Mouse (Mus musculus): ENCODE results near the gene Btn1a1.

Gene Btn1a1

DNA sequence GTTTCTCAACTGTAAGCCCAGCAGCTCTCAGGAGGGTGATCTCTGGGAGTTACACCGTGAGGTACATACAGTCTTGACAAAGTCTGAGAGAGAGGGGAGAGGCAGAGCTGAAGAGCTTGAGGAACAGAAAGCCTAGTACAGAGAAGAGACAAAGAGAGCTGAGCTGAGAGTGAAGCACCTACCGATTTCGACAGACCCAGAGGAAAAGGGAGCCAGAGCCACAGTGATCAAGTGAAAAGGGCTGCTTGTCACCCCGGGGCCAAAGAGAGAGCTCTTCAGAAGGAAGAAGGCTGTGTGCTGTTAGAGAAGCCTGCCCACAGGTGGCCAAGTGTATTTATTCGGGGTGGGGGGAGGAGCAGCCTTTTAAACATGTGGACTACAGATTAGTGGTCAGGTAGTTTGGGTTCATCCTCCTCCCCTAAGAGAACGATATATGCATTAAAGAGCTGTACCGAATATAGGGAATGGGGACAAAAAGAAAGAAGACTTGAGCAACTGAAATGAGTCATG lies at the start of gene Btn1a1:
TSS of gene Btn1a1 (minus strand) at position 302 of the 510 bp plus-strand sequence.
- DNase-seq (ENCODE audit: low spot score), result no peak

DNA sequence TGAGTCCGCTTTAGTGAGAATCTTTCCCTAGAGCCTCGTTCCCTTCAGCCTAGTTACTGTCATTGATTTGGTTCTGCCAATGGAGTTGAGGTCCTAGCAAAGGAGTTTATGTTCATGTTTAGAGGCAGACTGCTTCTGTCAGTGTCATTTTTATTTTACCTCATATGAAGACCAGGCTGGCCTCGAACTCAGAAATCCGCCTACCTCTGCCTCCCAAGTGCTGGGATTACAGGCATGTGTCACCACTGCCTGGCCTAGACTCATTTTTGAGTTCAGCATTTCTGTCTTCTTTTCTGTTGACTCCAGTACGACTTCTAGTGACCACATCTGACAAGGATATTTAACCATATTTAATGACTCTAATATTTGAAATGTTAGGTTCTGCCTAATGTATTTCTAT lies 49.6 kb upstream of the Btn1a1 start:
- no peak for DNase-seq (ENCODE audit: low spot score)

DNA sequence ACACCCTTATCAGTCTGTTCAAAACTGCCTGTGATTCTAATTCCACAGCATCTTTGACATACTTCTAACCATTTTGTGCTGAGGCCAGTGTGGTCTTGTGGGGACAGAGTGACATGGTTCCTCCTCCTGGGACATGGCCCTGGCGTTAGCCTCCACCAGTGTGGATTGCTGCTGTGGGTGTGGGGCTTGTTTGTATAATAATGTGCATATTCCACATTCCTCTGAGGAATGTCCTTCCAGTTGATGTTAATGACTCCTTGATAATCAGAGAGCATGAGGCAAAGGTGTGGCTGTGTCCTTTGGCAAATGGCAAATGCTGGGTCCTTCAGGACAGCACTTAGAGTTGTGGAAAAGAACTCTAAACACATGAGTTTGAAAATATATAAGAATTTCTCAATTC lies 47.8 kb upstream of the Btn1a1 start:
- no peak for DNase-seq (ENCODE audit: low spot score)

GRCm38 (mm10) chr13:23510127-23510526 lies 44.4 kb upstream of the Btn1a1 start:
- DNase-seq (ENCODE audit: low spot score), result no peak

- DNase-seq (ENCODE audit: low spot score), result no peak
Measured at GRCm38 (mm10) chr13:23506819-23507515, 41.3 kb upstream of the Btn1a1 start.

DNA sequence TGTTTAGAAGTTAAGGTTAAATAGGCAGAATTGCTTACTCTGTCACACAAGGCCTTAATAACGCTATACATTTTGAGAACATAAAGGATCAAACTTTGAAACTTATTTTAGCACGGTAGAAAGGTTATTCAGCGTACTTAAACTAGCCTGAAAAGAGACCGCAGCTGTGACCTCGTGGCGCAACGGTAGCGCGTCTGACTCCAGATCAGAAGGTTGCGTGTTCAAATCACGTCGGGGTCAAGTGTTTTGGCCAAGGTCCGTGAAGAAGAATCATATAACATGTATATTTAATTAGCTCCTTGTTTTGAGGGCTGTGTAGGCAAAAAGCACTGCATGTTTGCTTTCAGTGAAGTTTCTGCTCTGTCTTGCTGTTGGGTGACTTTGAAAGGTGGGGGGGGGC lies 40.6 kb upstream of the Btn1a1 start:
- DNase-seq (ENCODE audit: low spot score), result no peak

GRCm38 (mm10) chr13:23505662-23506345 lies 40.1 kb upstream of the Btn1a1 start:
- DNase-seq (ENCODE audit: low spot score), result no peak

GRCm38 (mm10) chr13:23503797-23504196 lies 38.1 kb upstream of the Btn1a1 start:
- peak; percentile 35 for DNase-seq (ENCODE audit: low spot score)

DNA sequence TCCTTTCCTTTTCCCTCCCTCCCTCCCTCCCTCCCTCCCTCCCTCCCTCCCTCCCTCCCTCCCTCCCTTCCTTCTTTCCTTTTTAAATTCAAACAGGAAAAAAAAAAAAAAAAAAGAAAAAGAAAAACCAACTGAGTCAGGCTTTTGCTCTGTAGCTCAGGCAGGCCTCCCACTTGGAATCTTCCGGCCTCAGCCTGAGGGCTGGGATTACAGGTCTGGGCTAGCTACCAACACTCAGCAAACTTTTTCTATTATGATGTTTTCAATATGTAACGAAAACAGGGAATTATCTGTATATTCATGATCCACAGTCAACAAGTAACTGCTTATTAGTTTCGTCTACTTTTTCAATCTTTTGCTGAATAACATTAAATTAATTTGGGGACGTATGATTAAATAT lies 37.2 kb upstream of the Btn1a1 start:
- no peak for DNase-seq (ENCODE audit: low spot score)

DNA sequence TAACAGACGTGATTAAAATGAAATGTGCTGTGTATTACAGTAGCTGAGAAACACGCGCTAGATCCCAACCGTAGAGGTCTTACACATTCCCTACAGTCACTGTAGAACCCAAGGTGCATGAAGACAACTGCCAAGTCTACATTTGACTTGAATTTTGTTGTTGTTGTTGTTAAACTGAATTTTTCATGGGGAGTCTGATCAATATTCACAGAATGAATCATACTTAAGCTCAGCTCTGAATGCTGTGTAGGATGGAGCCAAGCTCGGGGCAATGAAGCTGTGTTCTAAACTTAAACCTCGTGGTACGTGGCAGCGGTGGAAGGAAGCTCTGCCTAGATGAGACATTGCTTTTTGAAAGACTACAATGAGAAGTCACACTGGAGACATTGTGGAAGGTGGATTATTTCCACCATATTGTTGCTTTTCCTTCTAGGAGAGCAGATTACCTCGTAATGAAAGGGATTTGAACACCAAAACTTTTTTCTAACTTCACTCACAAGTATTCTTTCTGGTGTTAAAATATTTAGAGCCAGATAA lies 36.4 kb upstream of the Btn1a1 start:
- DNase-seq (ENCODE audit: low spot score), result no peak

GRCm38 (mm10) chr13:23501511-23501910 lies 35.8 kb upstream of the Btn1a1 start:
- no peak for DNase-seq (ENCODE audit: low spot score)

DNA sequence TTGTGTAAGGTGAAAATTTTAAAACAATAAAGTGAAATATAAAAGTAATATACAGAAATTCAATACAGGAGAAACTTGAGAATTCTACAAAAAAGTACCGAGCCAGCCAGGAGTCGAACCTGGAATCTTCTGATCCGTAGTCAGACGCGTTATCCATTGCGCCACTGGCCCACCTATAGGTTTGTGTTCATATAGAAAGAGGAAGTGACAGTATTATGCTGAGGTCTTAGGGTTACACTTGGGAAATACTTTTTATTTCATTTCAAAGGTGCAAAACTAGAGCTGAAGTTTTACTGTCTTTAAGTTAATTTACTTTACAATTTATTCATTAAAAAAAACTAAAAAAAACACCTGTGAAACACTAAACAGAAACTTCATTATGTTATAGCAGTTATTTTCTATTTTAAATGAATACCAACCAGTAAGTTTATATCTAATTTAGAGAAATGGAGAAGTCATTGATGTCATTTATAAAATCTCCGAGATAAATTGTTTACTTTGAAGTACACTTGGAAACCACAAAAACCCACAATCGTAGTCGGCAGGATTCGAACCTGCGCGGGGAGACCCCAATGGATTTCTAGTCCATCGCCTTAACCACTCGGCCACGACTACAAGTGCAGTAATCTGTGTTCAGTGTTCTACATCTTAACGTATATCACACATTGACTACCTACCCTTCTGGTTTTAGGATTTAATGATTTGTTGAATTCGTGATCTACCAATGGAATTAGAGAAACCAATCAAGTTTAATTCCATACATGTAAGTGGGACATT lies 34.9 kb upstream of the Btn1a1 start:
- DNase-seq (ENCODE audit: low spot score), result no peak

DNA sequence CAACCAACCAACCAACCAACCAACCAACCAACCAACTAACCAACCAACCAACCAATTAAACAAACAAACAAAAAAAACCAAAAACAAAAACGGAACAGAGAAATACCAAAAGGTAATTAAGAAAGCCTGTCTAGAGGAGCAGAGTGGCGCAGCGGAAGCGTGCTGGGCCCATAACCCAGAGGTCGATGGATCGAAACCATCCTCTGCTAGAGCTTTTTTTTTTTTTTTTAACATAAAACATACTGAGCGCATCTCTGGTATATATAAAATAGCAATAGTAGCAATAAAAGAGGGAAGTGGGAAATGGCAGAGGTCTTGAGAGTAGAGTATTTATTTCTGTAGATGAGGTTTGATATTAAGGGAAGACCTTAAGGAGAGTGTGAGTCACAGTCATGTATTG lies 34.2 kb upstream of the Btn1a1 start:
- DNase-seq (ENCODE audit: low spot score), result no peak

DNA sequence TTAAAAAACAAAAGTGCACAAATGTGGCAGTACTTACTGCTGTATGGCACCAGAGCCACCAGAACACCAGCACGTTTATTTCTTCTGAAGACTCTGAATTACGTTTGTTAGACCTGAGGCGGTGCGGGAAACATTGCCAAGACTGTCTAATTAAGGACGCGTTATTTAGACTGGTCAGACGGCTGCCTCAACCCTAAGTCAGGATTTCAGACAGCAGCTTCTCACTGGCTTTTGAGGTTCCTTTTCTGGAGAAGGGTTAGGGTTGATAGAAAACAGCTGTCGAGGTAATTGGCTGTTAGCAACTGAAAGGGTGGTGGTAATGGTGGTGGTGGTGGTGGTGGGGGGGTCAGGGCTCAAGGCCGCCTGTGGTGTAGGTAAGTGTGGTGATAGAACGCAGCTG lies 33.0 kb upstream of the Btn1a1 start:
- DNase-seq (ENCODE audit: low spot score), result no peak

DNA sequence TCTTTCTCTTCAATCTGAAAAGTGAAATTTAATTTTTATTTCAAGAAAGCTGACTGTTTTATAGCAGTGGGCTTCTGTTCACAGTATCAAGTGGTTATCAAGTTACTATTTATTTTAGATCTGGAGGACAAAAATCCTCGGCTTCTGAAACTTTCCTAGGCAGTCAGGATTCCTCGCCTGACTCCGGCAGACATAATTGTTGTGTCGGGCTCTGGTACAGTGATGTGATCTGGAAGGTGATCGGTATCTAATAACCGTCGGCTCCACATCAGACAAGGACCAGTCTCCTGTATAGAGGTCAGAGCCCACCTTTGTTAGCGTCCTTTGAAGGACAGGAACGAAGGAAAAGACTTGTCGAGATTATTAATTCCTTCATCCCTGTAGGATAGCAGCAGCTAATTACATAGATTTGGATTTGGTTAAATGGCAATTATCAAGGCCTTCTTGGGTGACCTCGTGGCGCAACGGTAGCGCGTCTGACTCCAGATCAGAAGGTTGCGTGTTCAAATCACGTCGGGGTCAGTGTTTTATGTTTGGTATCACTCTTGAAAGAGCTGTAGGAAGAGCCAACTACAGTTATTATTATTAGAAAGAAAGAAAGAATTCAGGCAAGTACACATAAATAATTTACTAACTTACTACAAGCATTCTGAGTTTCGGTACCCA lies 32.1 kb upstream of the Btn1a1 start:
- DNase-seq (ENCODE audit: low spot score), result no peak

GRCm38 (mm10) chr13:23495526-23495925 lies 29.8 kb upstream of the Btn1a1 start:
- DNase-seq (ENCODE audit: low spot score), result no peak

- no peak for DNase-seq (ENCODE audit: low spot score)
Measured at GRCm38 (mm10) chr13:23491990-23492389, 26.3 kb upstream of the Btn1a1 start.

- no peak for DNase-seq (ENCODE audit: low spot score)
Measured at GRCm38 (mm10) chr13:23491263-23491662, 25.6 kb upstream of the Btn1a1 start.

DNA sequence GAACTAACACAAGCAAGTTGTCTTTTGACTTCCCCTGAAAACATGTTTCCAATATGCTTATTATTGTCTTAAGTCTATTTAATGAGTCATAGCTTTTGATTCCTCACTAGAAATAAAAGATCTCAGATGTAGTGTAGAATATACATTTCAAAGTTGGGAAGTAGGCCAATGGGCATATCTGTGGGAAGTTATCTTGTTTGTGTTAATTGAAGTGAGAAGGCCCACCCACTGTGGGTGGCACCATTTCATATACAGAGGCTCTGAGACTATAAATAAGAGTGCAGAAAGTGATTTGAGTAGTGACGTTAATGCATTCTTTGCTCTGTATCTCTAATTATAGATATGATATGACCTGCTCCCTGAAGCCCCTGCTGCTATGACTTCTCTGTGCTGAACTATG lies 25.2 kb upstream of the Btn1a1 start:
- DNase-seq (ENCODE audit: low spot score), result no peak

DNA sequence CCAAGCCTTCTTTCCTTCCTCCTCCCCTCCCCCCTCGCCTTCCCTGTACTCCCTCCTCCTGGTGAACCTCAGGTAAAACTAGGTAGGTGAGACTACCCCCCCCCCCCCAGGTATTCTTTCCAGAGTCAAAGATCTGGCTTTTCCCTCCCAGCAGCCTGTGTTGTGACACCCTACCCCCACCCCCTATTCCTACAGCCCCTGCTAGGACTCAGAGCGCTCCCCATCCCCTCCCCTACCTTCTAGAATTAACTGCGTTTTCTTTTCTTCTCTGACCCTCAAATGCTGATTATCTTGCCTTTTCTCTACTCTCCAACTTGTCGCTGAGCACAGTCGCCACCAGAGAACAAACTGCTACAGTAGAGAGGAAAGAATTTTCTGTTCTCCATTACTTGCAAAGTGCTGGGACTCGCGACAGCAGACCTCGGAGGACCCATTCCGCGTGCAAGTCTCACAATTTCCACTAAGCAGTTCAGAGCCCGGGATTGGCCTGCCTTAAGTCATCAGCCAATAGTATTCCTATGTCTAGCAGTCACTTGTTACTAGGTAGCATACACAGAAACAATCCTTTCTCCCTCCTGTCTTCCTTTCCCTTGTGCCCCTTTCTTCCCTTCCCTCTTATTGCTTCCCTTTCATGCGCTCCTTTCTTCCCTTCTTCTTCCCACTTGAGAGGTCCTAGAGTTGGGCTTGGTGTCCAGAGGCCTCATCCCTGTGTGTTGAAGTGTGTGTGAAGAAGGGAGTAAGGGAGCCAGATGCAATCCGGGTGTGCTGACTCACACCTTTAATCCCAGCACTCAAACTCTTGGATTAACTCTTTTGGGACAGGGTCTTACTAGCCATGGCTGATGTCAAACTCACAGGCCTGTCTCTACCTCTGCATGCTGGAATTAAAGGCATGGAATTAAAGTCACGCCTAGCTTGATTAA lies 23.0 kb upstream of the Btn1a1 start, which contains the start of gene Btn2a2:
TSS of gene Btn2a2 (minus strand) at position 458 of the 923 bp plus-strand sequence.
- peak; percentile 31 for DNase-seq (ENCODE audit: low spot score)

- no peak for DNase-seq (ENCODE audit: low spot score)
Measured at GRCm38 (mm10) chr13:23485271-23485670, 19.6 kb upstream of the Btn1a1 start.

Data from urinary bladder, postnatal 25 days (tissue).